Mouse (Mus musculus): ENCODE data around the gene Lingo2.

GRCm38 (mm10) chr4:35766905-35767304 lies 1184.6 kb downstream of the Lingo2 start:
- TF ChIP-seq TAL1 (IDR thresholded peaks at IDR 0.05; ENCODE audit: low read length) (no peak), GATA1 (IDR thresholded peaks at IDR 0.05; ENCODE audit: low read length) (no peak)
